Mouse (Mus musculus) megakaryocyte, adult 5-6 weeks (primary cell): ENCODE measurements around the gene Tmem163. TPM values are rescaled to one million over a fixed set of nuclear protein-coding genes. Genes with fewer than 3 reads are reported as not detected.

Experiments
- ATAC-seq: 2 replicates; pipeline ENCODE4 v1.8.0; 2016; ENCODE audit warnings: mild to moderate bottlenecking, inconsistent platforms; ENCODE audit not compliant: poor library complexity, severe bottlenecking
- total RNA-seq, 2 experiments: library from RNA; stranded (forward) in 1 of 2; stranded (reverse) in 1 of 2; fragments of 153-499, 151-499 nt in 1 of 2; fragments of 221-1000, 200-1000 nt in 1 of 2; gene quantifications; 2 replicates each; pipeline versions ENCODE4 v1.2.3 to v1.2.4; 2015 to 2017

Tmem163 gene
- total RNA-seq, 2 experiments from 2014 or later: 0.73 TPM; not detected in 1

DNA sequence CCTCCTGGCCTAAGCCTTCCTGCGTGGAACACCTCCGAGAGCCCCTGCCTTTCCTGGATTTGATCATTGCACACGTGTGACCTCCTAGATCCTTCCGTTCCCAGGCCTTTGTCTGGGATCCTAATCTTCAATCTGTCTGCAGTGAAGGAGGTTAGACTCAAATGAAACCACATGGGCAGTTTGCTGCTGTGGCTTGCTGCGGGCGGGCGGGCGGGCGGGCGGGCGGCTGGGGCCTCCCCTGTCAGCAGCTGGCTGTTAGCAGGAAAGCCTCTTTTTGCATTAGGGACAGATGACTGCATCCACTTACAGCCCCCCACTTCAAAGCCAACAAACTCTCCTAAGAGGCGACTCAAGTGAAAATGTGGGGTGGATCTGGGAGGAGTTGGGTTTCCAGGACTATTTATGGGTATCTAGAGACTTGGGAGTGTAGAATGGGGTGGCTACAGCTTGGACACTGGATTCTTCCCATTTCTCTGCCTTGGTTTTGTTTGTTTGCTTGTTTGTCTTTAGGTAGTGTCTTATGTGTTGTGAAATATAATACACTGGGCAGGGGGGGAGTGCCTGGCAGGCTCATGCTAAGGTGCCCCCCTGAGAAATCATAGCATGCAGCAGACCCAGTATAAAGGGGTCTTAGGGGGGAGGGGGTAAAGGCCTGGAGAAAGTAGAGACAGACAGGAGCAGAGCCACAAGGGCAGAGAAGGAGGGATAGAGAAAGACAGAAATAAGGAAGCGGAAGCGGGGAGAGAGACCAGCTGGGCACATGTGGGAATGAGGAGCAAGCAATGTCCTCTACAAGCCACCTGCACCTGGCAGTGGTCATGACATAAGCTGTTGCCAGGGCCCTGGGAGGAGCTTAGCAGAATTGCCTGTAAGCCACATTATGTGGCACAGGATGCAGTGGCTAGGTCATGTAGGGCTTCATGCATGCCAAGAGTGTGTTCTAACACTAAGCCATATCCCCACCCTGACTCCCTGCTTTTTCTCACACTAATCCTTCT, 236.2 kb downstream of the Tmem163 start:
- ATAC-seq: peak; percentile 32

DNA sequence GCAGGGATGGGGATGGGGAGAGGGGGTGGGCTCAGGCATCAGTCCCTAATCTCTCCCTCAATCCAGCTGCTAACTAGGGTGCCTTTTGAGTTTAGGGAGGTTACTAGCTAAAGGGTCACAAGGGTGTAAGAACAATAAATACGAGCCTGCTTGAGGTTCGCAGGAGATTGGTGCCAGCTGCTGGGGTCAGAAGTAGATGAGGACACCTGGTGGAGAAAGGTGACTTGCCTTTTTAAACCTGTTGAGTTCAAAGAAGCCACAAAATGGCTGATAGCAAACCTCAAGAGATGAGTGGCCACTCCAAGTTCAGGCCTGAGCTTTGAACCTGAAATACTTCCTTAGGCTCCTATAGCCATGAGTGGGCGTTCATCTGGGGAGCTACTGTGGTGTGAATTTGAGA, 237.6 kb downstream of the Tmem163 start:
- no peak for ATAC-seq

DNA sequence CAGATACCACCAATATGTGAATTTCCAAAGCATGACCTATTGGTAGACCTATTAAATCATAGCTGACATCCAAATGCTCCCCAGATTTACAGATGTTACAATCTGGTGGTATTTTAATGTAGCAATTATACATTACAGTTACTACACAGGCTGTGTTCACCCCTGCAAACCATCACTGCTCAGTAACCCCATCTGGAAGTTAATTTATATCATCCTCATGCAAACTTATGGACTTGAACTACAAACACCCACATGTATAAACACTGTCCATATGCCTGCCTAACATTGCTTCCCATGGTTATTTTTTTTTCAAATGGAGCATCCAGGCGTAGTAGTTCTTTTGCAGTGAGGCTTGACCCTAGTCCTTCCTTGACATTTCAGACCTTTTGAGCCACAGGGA, 238.3 kb downstream of the Tmem163 start:
- no peak for ATAC-seq

DNA sequence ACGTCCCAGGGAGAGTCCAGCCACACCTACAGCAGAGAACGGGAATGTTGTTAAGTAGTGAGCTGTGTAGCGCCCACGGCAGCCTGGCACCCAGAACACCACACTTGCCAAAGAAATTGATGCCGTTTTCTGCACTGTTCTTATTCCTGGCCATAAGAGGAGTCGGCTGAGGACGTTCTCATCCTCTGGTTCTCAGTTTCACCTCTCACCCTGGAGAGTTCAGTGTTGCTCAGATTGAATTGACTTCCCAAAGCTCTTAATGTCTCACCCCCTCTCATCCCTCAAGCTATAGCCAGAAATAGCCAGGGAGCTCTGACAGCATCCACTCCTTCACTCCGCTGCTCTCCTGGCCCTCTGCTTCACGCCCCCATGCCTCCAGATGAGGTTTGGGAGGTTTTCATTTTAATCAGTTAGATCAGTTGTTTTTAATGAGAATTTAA, 239.9 kb downstream of the Tmem163 start:
- no peak for ATAC-seq

DNA sequence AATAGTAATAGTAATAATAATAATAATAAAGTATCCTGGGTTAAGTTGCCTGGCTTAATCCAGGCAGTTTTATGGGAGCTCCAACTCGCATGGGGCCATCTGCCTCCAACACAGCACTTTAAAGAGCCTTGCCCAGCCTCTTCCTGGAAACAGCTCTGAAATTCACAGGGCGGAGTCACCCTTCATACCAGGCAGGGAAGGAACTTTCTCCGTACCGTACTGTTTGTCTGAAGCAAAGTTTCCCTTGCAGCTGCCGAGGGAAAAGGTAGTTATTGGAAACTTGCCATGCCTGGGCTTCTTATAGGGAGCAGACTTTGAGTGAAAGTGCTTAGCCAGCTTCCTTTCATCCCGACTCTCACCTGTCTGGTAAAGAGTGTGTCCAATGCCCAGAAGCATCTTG, 242.3 kb downstream of the Tmem163 start:
- no peak for ATAC-seq

Other genes starting within 250 kb of the Tmem163 start
- gene Acmsd, start 49.9 kb upstream of the Tmem163 start, total RNA-seq (2015): 0.07 TPM in 1 of 2 replicates, not detected in the other
- gene Acmsd, start 49.9 kb upstream of the Tmem163 start, total RNA-seq (2017): 0.37 TPM in 1 of 2 replicates, not detected in the other
- gene Ccnt2, start 94.6 kb upstream of the Tmem163 start, total RNA-seq (2015): 28.4 and 33.9 TPM in 2 replicates
- 42.2 and 43.7 TPM in 2 replicates for gene Ccnt2, start 94.6 kb upstream of the Tmem163 start, total RNA-seq (2017)
- gene Map3k19, start 175.5 kb upstream of the Tmem163 start, total RNA-seq (2015): 0.09 and 0.25 TPM in 2 replicates
- gene Map3k19, start 175.5 kb upstream of the Tmem163 start, total RNA-seq (2017): 0.29 and 1.1 TPM in 2 replicates
- gene Rab3gap1, start 189.2 kb upstream of the Tmem163 start, total RNA-seq (2015): 11.7 and 12.1 TPM in 2 replicates
- 29.4 and 35.5 TPM in 2 replicates for gene Rab3gap1, start 189.2 kb upstream of the Tmem163 start, total RNA-seq (2017)